Mouse (Mus musculus) spleen, postnatal 0 days (tissue): ENCODE data around the gene Mylip. TPM values are rescaled to one million over a fixed set of nuclear protein-coding genes. Genes with fewer than 3 reads are reported as not detected.

Source experiments
- polyA plus RNA-seq: library from polyadenylated mRNA; unstranded; fragments of >200 nt; fragmentation: Nextera tagmentation; extraction: Ambion mirVana; gene quantifications from 2 replicates; pipeline ENCODE4 v1.2.1, GENCODE M21; 2015

Gene Mylip
- polyA plus RNA-seq = 16.7 and 17.5 TPM in 2 replicates

GRCm38 (mm10) chr13:45389448-45390311 is at the start of gene Mylip:
Gene Mylip (plus strand): TSS chr13:45389742.

Other genes with a start within 250 kb of the Mylip start
- gene Gmpr, start 117.7 kb downstream of the Mylip start, polyA plus RNA-seq = 120 and 152 TPM in 2 replicates